Mouse (Mus musculus) midbrain, embryonic 13.5 days (tissue): ENCODE measurements around the gene Tesk2. TPM values are rescaled to one million over a fixed set of nuclear protein-coding genes. Genes with fewer than 3 reads are reported as not detected.

ENCODE experiments used
- ATAC-seq: fragments of 200-750 bp; cut with Nextera tagmentation; 2 replicates; pipeline ENCODE4 v1.8.0; 2017; ENCODE audit warnings: mild to moderate bottlenecking, moderate TSS enrichment, moderate library complexity
- H3K27ac ChIP-seq: fragments of 300-500 bp; sonication (generic); 2 replicates; pipeline ENCODE4 v1.5.1; 2015; ENCODE audit warnings: inconsistent platforms, mild to moderate bottlenecking, moderate library complexity
- H3K27me3 ChIP-seq: fragments of 300-500 bp; sonication (generic); 2 replicates; pipeline ENCODE4 v1.6.1; 2015; ENCODE audit warnings: mild to moderate bottlenecking, inconsistent platforms
- H3K36me3 ChIP-seq: fragments of 300-500 bp; sonication (generic); 2 replicates; pipeline ENCODE4 v1.6.1; 2015; ENCODE audit warnings: mild to moderate bottlenecking, inconsistent platforms
- H3K4me1 ChIP-seq: fragments of 300-500 bp; sonication (generic); replicated peaks from 2 replicates; pipeline ENCODE4 v1.6.1; 2015; ENCODE audit warnings: inconsistent platforms
- H3K4me2 ChIP-seq: fragments of 300-500 bp; sonication (generic); replicated peaks from 2 replicates; pipeline ENCODE4 v1.6.1; 2015; ENCODE audit warnings: moderate library complexity, mild to moderate bottlenecking, inconsistent platforms
- H3K4me3 ChIP-seq: fragments of 300-500 bp; sonication (generic); replicated peaks from 2 replicates; pipeline ENCODE4 v1.5.1; 2015; ENCODE audit warnings: mild to moderate bottlenecking, inconsistent platforms
- H3K9ac ChIP-seq: fragments of 300-500 bp; sonication (generic); replicated peaks from 2 replicates; pipeline ENCODE4 v1.6.1; 2015; ENCODE audit warnings: mild to moderate bottlenecking, inconsistent platforms
- H3K9me3 ChIP-seq: fragments of 300-500 bp; sonication (generic); 2 replicates; pipeline ENCODE4 v1.6.1; 2016; ENCODE audit warnings: mild to moderate bottlenecking, inconsistent platforms
- WGBS: fragments of 180-500 bp; shearing (Covaris S2); methylation state at CpG from one replicate; pipeline ENCODE4 v1.1.7; 2015; 5-methylcytosine and 5-hydroxymethylcytosine counted together
- polyA plus RNA-seq: library from polyadenylated mRNA; unstranded; fragments of >200 nt; fragmentation: Nextera tagmentation; extraction: Ambion mirVana; gene quantifications from 2 replicates; pipeline ENCODE4 v1.2.1, GENCODE M21; 2015

Gene Tesk2
- polyA plus RNA-seq, 1 experiment from 2014 or later = 3.7 TPM

DNA sequence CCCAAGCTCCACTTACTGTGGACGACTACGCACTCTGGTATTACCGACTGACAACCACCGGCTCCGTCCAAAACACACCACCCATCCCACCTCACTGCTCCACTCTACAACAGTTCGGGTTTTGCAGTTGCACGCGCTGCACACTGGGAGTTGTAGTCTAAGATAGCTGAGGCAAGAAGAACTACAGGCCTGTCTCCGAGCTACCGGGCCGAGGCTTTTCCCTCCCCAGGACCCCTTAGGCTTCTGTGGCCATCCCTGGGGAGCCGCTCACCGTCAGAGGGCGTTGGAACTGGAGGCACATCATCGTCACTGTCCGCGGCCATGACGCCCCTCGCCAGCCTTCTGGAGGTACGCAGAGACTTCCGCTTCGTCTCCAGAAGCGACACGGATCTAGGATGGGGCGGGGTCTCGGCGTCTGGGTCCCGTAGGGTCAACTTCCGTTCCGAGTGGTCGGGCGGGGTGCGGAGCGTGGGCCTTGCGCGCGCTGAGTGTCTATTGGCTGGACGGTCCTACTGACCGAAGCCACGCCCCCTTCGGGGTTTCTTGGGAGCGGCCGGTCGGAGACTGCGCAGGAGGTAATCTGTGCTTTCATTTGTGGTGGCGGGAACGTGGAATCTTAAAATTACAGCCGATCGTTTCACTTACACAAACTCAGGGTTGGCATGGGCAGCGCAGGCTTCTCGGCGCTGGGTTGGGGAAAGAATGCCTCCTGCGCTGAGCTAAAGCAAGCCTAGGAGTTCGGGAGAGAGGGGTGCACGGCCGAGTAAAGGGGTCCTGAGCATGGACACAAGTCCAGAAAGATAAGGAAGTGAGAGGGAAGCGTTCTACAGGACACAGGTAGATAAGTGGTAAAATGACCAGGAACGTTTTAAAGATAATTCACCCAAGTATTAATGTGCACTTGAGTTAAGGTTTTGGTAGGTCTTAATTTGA, 86.7 kb downstream of the Tesk2 start, which contains the start of the genes Toe1 and Mutyh:
Gene Toe1 (minus strand): TSS at position 444 of the 933 bp plus-strand sequence.
Gene Mutyh (plus strand): TSS at position 527 of the 933 bp plus-strand sequence.
- peak; percentile 97 for ATAC-seq
- Histone ChIP-seq H3K4me2 (peak within 1 kb of the TSS; percentile 79), H3K9me3 (no peaks in the 10 kb centered on the region), H3K9ac (peak within 1 kb of the TSS; percentile 72), H3K4me1 (peaks cover 10% of the 10 kb centered on the region), H3K4me3 (peak within 1 kb of the TSS; percentile 66), H3K36me3 (peaks cover 30% of the 10 kb centered on the region), H3K27ac (peak within 1 kb of the TSS; percentile 91), H3K27me3 (no peaks in the 10 kb centered on the region)
- under 1% methylated on average over 58 of the region's 58 CpGs for WGBS

DNA sequence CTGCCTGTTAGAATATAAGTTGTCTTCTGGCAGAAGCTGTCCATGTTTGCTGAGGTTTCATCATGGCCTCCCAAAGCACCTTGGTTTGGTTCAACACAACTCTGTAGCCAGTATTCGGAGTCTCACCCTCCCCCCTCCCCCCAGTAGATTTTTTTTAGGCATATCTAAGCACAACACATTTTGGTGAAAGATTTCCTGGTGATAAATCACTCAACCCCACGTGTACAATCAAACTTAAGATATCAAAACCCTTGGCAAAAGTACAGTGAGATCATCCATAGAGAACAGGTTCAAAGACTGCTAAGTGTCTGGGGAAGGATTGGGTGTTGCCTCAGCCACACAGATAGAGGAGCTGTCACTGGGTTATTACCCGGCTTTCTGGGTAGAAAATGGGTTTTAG, 90.3 kb downstream of the Tesk2 start:
- Histone ChIP-seq H3K4me2 (no peak overlapping the region), H3K9ac (no peak overlapping the region), H3K36me3 (peaks cover 5% of the 10 kb centered on the region; the same call in 1 of the 2 replicates), H3K27me3 (no peaks in the 10 kb centered on the region), H3K4me1 (peaks cover 10% of the 10 kb centered on the region), H3K4me3 (no peak overlapping the region), H3K9me3 (no peaks in the 10 kb centered on the region), H3K27ac (no peak overlapping the region)
- ATAC-seq = no peak
- WGBS = 87% methylated on average over 3 of the region's 3 CpGs

DNA sequence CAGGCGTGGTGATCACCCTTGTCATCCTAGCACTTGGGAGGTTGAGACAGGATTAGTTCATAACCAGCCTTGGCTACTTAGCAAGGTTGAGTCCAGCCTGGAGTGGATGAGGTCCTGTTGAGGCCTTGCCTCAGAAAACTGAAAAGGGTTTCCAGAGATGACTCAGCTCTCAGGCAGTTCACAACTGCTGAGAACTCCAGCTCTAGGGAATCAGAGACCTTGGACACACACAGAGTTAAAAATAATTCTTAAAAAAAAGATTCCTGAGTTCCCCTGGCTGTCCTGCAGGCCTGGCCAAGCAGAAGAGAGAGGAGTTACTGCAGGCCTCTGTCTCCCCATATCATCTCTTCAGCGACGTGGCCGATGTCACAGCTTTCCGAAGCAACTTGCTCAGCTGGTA, 94.5 kb downstream of the Tesk2 start:
- no peak for ATAC-seq
- no peak overlapping the region for H3K4me2 ChIP-seq
- H3K4me3 ChIP-seq = no peak overlapping the region
- H3K36me3 ChIP-seq = peaks cover 17% of the 10 kb centered on the region
- H3K9me3 ChIP-seq = no peaks in the 10 kb centered on the region
- no peak overlapping the region for H3K27ac ChIP-seq
- WGBS = 90% methylated on average over 5 of the region's 5 CpGs
- peaks cover 14% of the 10 kb centered on the region for H3K27me3 ChIP-seq
- peaks cover 2% of the 10 kb centered on the region for H3K4me1 ChIP-seq
- H3K9ac ChIP-seq = no peak overlapping the region

DNA sequence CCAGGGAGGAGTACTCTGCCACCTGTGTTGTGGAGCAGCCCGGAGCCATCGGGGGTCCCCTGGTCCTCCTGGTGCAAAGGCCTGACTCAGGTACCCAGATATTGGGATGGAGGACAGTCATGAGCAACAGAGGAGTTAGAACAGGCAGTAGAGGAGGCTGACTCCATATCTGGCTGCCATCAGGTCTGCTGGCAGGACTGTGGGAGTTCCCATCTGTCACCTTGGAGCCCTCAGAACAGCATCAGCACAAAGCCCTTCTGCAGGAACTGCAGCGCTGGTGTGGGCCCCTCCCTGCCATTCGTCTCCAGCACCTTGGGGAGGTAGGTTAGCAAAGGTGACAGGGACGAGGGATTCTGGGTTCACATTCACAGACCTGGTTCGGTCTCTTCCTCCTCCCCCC, 96.7 kb downstream of the Tesk2 start:
- Histone ChIP-seq H3K27me3 (peaks cover 33% of the 10 kb centered on the region), H3K4me2 (no peak overlapping the region), H3K9ac (no peak overlapping the region), H3K4me3 (no peak overlapping the region), H3K4me1 (peaks cover 15% of the 10 kb centered on the region), H3K27ac (no peak overlapping the region), H3K9me3 (no peaks in the 10 kb centered on the region), H3K36me3 (peaks cover 17% of the 10 kb centered on the region)
- ATAC-seq = no peak
- 95% methylated on average over 6 of the region's 6 CpGs for WGBS

DNA sequence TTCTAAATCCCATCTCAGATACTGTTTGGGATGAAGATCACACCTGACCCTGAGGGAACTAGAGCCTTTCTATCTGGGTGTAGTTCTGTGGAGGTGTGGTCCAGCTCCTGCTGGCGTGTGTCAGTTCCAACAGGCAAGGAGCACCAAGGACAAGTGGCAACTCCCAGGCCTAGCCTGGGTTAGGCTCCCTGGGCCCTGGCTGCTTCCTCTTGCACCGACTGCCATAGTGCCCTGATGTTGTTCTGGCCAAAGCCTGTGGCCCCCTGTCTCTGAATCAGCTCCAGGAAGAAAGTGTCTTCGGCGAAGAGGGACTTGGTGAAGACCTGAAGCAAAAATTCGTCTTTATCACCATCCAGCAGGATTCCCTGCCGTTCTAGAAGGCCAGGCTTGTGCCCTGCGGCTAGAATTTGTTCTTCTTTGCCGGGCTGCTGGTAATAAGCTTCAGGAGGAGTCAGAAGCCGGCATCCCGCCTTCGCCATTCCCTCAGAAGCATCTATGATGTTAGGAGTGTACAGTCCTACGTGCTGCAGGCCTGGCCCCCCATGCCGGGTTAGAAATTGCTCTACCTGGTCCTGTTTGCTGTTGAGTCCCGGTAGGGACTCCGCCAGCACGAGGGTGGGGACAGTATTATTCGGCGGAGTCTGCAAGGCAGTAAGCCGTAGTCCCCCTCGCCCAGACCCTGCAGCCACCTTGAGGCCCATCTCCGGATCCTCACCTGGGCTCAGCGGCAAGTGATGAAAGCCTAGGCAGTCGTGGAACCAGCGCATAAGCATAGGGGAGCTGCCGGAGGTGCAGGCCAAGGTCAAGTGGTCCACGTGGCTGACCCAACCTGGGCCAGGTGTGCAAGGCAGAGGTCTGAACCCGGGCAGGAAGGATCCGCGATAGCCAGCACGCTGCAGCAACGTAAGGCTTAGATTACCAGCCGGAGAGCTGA, 99.5 kb downstream of the Tesk2 start:
- ATAC-seq = no peak; the same call in 1 of the 2 replicates
- Histone ChIP-seq H3K9me3 (no peaks in the 10 kb centered on the region), H3K4me3 (peak overlapping the region; percentile 48), H3K9ac (peak overlapping the region; percentile 64), H3K36me3 (peaks cover 17% of the 10 kb centered on the region), H3K27me3 (peaks cover 39% of the 10 kb centered on the region), H3K4me1 (peaks cover 23% of the 10 kb centered on the region), H3K27ac (no peak overlapping the region), H3K4me2 (peak overlapping the region; percentile 88)
- 23% methylated on average over 32 of the region's 32 CpGs for WGBS

DNA sequence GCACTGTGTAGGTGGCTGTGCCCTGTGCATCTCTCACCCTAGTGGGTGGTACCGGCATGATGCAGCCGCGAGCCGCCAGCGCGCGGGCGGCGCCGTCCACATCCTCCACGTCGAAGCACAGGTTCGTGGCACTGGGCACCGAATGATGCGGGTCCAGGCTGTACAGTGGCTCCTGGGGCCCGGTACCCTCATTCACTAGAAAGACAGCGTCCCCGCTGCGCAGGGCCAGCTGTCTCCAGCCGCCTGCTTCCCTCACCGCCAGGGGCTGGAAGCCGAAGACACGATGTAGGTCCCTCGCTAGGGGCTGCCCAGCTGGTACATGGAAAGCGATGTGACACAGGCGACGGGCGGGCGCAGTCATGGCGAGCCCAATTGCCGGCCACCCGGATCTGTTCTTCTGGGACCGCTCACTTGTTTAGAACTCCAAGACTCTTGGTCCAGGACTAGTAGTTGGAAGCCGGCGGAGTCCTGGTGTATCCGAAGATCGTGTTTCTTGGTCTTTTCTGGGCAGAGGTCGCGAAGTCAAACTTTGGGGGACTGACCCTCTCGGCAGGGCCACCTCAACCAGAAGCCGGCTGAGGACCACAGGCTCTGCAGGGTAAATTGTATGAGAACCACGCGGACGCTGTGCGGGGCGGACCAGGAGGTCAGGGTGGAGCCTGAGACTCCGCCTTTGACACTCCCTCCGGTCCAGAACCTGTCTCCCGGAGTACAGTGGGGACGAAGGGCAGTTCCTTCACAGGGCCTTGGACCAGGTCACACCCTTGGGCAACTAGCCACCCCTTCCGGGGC, 100.3 kb downstream of the Tesk2 start:
- Histone ChIP-seq H3K4me1 (peaks cover 28% of the 10 kb centered on the region), H3K9ac (peak overlapping the region; percentile 64), H3K9me3 (no peaks in the 10 kb centered on the region), H3K4me3 (peak overlapping the region; percentile 48), H3K4me2 (peak overlapping the region; percentile 88), H3K27me3 (peaks cover 39% of the 10 kb centered on the region), H3K36me3 (peaks cover 12% of the 10 kb centered on the region), H3K27ac (no peak overlapping the region)
- under 1% methylated on average over 51 of the region's 51 CpGs for WGBS
- ATAC-seq = peak; percentile 75

DNA sequence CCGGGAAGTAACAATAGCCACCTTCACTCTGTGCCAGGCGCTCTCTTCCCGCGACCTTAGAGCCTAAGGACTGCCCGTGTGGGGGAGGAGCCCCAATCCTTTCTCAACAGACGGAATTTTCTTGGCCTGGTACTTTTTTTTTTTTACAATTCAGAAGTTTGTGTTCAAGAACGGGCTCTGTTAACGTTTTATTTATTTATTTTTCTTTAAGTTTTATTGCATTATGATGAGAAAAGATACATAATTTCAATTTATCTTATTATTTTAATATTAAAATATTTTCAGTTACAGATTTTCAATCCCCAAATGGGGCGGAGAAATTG, 100.9 kb downstream of the Tesk2 start, which contains the start of gene Hpdl:
Gene Hpdl (minus strand): TSS at position 14 of the 323 bp plus-strand sequence.
- no peak for ATAC-seq
- H3K4me1 ChIP-seq = peaks cover 28% of the 10 kb centered on the region
- H3K4me3 ChIP-seq = peak within 1 kb of the TSS; percentile 48
- H3K4me2 ChIP-seq = peak within 1 kb of the TSS; percentile 88
- no peak within 1 kb of the TSS for H3K27ac ChIP-seq
- WGBS = 11% methylated on average over 9 of the region's 9 CpGs
- H3K36me3 ChIP-seq = peaks cover 6% of the 10 kb centered on the region
- H3K27me3 ChIP-seq = peaks cover 39% of the 10 kb centered on the region
- H3K9me3 ChIP-seq = no peaks in the 10 kb centered on the region
- peak within 1 kb of the TSS; percentile 64 for H3K9ac ChIP-seq

DNA sequence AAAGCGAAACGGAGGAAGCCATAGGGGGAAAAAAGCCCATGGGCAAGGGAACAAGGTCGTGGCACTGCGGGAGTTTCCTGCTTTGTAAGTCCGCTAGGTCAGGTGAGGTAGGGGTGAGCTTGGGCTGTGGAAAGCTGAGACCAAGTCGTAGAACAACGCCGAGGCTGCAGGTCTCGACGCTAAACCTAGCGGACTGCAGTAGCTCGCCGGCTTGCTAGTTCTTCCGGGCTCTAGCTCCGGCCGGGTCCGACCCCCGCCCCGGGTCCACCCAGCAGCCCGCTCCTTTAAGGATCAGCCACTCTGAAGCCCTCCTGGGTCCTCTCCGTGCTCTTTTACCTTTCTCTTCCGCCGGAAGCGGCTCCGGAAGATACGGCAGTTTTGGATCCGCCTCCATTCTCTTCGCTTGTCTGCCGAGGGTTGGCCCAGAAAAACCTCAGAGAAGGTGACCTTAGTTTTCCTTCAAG, 103.8 kb downstream of the Tesk2 start:
- no peaks in the 10 kb centered on the region for H3K9me3 ChIP-seq
- H3K27me3 ChIP-seq = peaks cover 32% of the 10 kb centered on the region
- H3K4me1 ChIP-seq = peaks cover 30% of the 10 kb centered on the region
- H3K4me2 ChIP-seq = peak overlapping the region; percentile 64
- H3K4me3 ChIP-seq = peak overlapping the region; percentile 50
- peak overlapping the region; percentile 51 for H3K27ac ChIP-seq
- peak overlapping the region; percentile 67 for H3K9ac ChIP-seq
- no peaks in the 10 kb centered on the region for H3K36me3 ChIP-seq
- 2% methylated on average over 29 of the region's 29 CpGs for WGBS
- peak; percentile 58 for ATAC-seq

DNA sequence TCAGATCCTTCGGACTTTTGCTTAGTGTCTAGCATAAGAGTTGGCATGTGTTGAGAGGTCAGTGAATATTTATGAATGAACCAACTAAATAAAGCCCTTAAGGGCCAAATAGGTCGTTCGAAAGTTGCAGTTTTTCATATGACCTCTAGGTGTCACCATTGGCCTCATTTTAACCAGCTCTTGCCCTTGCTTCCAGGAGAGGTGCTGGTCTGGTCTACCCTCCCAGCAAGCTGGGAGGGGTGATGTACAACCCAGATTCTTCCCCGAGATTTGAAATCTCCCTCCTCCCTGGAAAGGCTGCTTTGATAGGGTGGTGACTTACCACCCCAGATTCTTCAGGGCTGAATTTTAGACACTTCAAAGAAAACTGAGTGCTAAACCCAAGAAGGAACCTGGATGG, 107.1 kb downstream of the Tesk2 start:
- Histone ChIP-seq H3K36me3 (no peaks in the 10 kb centered on the region), H3K4me1 (peaks cover 25% of the 10 kb centered on the region), H3K27ac (no peak overlapping the region), H3K4me3 (no peak overlapping the region), H3K9me3 (no peaks in the 10 kb centered on the region), H3K9ac (no peak overlapping the region), H3K4me2 (no peak overlapping the region), H3K27me3 (peaks cover 5% of the 10 kb centered on the region)
- peak; percentile 57; the same call in 1 of the 2 replicates for ATAC-seq
- 0% methylated on average over 4 of the region's 4 CpGs for WGBS

DNA sequence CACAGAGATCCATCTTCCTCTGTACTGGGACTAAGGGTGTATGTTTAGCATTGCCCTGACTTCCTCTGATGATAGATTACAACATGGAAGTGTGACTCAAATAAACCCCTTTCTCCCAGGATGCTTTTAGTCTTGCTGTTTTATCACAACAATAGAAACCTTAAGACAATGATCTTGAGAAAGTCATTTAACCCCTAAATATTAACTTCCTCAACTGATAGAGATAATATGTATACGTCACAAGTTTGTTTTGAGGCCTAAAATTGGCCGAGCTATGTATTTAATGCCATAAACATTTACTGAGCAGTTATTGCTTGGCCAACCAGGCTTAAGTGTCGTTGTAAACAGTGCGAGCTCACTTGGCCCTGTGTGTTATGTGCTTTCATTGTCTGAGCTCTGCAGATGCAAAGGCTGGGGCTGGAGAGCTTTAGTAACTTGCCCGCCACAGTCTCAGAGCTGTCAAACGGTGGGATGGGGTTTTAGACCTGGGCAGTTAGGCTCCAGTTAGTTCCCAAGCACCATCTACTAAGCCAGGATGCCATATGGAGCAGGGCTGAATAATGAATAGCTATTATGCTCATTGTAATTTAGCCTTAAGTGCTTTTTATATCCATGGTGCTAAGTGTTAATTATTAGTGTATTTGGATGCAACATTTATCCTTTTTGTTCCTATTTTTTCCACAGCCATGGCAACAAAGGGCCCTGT, 108.8 kb downstream of the Tesk2 start:
- Histone ChIP-seq H3K27ac (peak overlapping the region; percentile 54), H3K4me1 (peaks cover 20% of the 10 kb centered on the region), H3K4me2 (no peak overlapping the region), H3K36me3 (no peaks in the 10 kb centered on the region), H3K9ac (0 out of 2 replicates have a peak overlapping the region, but pooled peaks have one; percentile 2), H3K9me3 (no peaks in the 10 kb centered on the region), H3K27me3 (no peaks in the 10 kb centered on the region), H3K4me3 (no peak overlapping the region)
- peak; percentile 40 for ATAC-seq
- 30% methylated on average over 6 of the region's 6 CpGs for WGBS

DNA sequence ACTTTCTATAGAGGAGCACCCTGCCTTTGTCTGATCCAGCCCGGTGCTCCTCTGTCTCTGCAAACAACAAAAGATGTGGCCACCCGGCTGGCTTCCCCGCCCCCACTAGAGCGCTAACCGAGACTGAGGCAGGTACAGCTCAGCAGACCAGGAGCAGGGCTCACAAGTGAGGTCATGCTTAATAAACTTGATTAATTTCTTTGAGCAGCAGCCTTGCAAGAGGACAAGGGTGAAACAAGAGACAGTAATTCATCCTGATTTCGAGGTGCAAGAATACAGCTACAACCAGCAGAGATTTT, 109.3 kb downstream of the Tesk2 start:
- peaks cover 19% of the 10 kb centered on the region for H3K4me1 ChIP-seq
- no peaks in the 10 kb centered on the region for H3K9me3 ChIP-seq
- H3K27me3 ChIP-seq = no peaks in the 10 kb centered on the region
- H3K27ac ChIP-seq = peak overlapping the region; percentile 54
- 3% methylated on average over 6 of the region's 6 CpGs for WGBS
- H3K4me2 ChIP-seq = no peak overlapping the region
- H3K4me3 ChIP-seq = no peak overlapping the region
- ATAC-seq = peak; percentile 69
- H3K36me3 ChIP-seq = no peaks in the 10 kb centered on the region
- H3K9ac ChIP-seq = 0 out of 2 replicates have a peak overlapping the region, but pooled peaks have one; percentile 2
